Mouse (Mus musculus) left cerebral cortex, adult 2 months (tissue): ENCODE data around the gene Meox2. TPM values are rescaled to one million over a fixed set of nuclear protein-coding genes. Genes with fewer than 3 reads are reported as not detected.

Experiments
- DNase-seq, 2 experiments: peaks; one replicate each; pipeline ENCODE4 v3.0.0; 2021 to 2022; ENCODE audit warnings: low spot score in 2 of 2, mixed read lengths in 1 of 2; ENCODE audit errors: extremely low spot score in 1 of 2
- H3K27ac ChIP-seq: fragments of 200-600 bp; 2 replicates; pipeline ENCODE4 v1.8.1; 2022
- H3K4me3 ChIP-seq: fragments of 200-600 bp; 2 replicates; pipeline ENCODE4 v1.8.1; 2022
- CTCF ChIP-seq: fragments of 200-600 bp; IDR thresholded peaks from 2 replicates; pipeline ENCODE4 v1.8.1; 2022; ENCODE audit warnings: antibody characterized with exemption, mild to moderate bottlenecking, moderate library complexity
- intact Hi-C: fragments of 180-260 bp; cut with DNase I; formaldehyde crosslinking; loops from one replicate; pipeline ENCODE4 v1.15.1; 2025
- total RNA-seq, 2 experiments: library from RNA; stranded (reverse); gene quantifications; 2 replicates each; pipeline ENCODE4 v1.2.3; 2021

Gene Meox2
- total RNA-seq, 2 experiments from 2014 or later: not detected

DNA sequence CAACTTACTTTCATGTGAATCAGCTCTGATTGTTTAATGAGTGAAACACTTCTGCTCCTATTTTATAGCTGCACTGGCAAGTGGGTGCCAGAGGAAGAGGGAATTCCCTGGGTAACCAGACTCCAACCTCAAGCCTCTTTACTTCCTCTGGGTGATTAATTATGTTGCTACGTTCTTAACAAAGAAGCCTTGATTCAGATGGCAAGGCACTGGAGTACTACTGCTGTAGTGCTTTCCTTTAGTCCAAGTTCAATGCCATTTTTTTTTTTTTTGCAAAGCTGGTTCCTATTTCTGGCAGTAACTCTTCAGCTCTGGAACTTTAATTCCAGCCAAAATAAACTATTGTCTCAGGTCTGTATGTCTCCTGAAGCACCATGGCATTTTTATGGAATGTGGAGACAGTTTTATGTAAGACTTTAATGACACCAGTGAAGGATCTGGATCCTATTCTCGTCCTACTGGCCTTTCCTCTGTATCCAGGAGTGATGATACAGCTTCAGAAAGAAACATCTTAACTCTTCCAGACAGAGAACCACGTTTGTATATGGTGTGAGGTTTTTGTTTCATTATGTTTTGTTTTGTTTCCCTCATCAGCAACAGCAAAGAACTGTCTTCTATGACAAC is 33.9 kb downstream of the Meox2 start:
- Histone ChIP-seq H3K4me3 (no peak overlapping the region), H3K27ac (no peak overlapping the region)
- intact Hi-C loops: no loop called here
- no peak for TF ChIP-seq CTCF
- no peak for DNase-seq

- DNase-seq: no peak
- Histone ChIP-seq H3K27ac (no peak overlapping the region), H3K4me3 (no peak overlapping the region)
- intact Hi-C loops: no loop called here
- no peak for TF ChIP-seq CTCF
Observed at GRCm38 (mm10) chr12:37143879-37144278, 35.5 kb downstream of the Meox2 start.

GRCm38 (mm10) chr12:37167742-37168141 is 59.4 kb downstream of the Meox2 start:
- no peak for DNase-seq
- intact Hi-C loops: no loop called here
- no peak overlapping the region for H3K27ac ChIP-seq
- H3K4me3 ChIP-seq: no peak overlapping the region
- no peak for TF ChIP-seq CTCF

DNA sequence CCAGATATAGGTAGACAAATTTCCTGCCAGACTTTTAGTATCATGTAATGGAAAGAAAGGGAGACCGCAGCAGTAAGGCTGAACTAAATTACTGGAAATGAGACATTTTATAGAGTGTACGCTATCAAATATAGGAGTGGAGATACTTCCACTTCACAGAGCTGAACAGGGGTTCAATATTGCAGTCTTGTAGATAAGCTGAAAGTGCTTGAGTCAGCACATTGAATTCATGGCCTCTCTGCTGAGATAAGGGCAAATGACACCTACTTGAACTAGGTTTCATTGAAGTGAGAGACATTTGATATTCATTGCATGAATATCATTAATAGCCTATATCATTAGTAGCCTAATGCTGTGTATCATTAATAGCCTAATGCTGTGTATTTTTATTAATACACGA is 65.0 kb downstream of the Meox2 start:
- DNase-seq: no peak
- H3K4me3 ChIP-seq: no peak overlapping the region
- intact Hi-C loops: no loop called here
- no peak for TF ChIP-seq CTCF
- H3K27ac ChIP-seq: no peak overlapping the region

GRCm38 (mm10) chr12:37183689-37184088 is 75.3 kb downstream of the Meox2 start:
- Histone ChIP-seq H3K27ac (no peak overlapping the region), H3K4me3 (no peak overlapping the region)
- DNase-seq: no peak
- peak; percentile 21 for TF ChIP-seq CTCF
- intact Hi-C loops: loop anchor here (1.0 kb wide), 1 partner anchor 470 kb away; no protein-coding TSS in a partner anchor

DNA sequence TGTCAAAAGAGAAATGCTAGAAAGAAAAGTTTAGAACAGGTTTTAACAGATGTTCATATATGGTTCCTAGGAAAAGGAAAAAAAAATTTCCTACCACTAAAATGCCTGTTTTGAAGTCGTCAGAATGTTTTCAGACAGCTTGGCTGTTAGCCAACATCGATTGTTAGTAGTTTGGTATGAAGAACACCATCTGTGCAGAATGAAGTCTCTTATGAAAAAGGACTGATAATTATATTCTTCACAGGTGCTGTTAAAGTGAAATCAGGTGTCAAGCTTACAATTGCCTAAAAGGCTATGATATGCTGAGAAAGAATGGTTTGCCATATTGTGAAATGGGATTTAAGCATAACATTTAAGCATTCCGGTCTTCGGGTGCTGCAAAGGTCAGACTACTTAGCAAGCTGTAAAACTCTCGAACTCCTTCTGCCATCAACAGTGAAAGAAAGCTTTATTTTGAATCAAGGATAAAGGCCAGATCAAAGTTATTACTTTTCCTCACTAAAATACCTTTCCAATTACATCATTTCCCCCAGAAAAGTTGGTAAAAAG is 80.7 kb downstream of the Meox2 start:
- no peak for TF ChIP-seq CTCF
- DNase-seq: no peak
- intact Hi-C loops: no loop called here
- H3K4me3 ChIP-seq: no peak overlapping the region
- H3K27ac ChIP-seq: no peak overlapping the region

Other genes starting within 250 kb of the Meox2 start
- 1 to 10 TPM; 4.2 to 4.5 TPM for gene Agmo, start 133.1 kb downstream of the Meox2 start, total RNA-seq